Mouse (Mus musculus): ENCODE results near the gene Wdr20. TPM values are rescaled to one million over a fixed set of nuclear protein-coding genes. Genes with fewer than 3 reads are reported as not detected.

Wdr20 gene
- polyA plus RNA-seq, 2 experiments, result 20.4 to 27.9 TPM

- DNase-seq (ENCODE audit: low spot score), result no peak
- Histone ChIP-seq H3K27ac (replicated peaks; ENCODE audit: low read depth, low read length) (no peak overlapping the region), H3K4me2 (replicated peaks; ENCODE audit: low read depth, low read length, severe bottlenecking) (no peak overlapping the region), H3K4me3 (replicated peaks; ENCODE audit: low read length) (no peak overlapping the region), H3K9ac (ENCODE audit: low read depth, low read length, severe bottlenecking) (no peak overlapping the region), H3K27me3 (ENCODE audit: control insufficient read depth, insufficient read depth, low read length) (no peaks in the 10 kb centered on the region), H3K9me3 (ENCODE audit: control insufficient read depth, low read length) (no peaks in the 10 kb centered on the region), H3K4me1 (ENCODE audit: control insufficient read depth, insufficient read depth, low read length) (no peaks in the 10 kb centered on the region), H3K36me3 (ENCODE audit: control insufficient read depth, insufficient read depth, low read length) (peaks cover 18% of the 10 kb centered on the region; the same call in 1 of the 2 replicates)
- no peak for TF ChIP-seq POLR2A (IDR thresholded peaks at IDR 0.05; ENCODE audit: borderline replicate concordance, extremely low read depth, insufficient read depth, insufficient read length)
- no peak for ATAC-seq (ENCODE audit: low FRiP score, low read depth)
- 84% methylated on average over 10 of the region's 10 CpGs for WGBS
These were observed 64.2 kb downstream of the Wdr20 start for GRCm38 (mm10) chr12:110801876-110802464.

GRCm38 (mm10) chr12:110802674-110803297, 65.0 kb downstream of the Wdr20 start:
- Histone ChIP-seq H3K27me3 (ENCODE audit: control insufficient read depth, insufficient read depth, low read length) (no peaks in the 10 kb centered on the region), H3K9me3 (ENCODE audit: control insufficient read depth, low read length) (no peaks in the 10 kb centered on the region), H3K4me3 (replicated peaks; ENCODE audit: low read length) (no peak overlapping the region), H3K4me1 (ENCODE audit: control insufficient read depth, insufficient read depth, low read length) (no peaks in the 10 kb centered on the region), H3K4me2 (replicated peaks; ENCODE audit: low read depth, low read length, severe bottlenecking) (no peak overlapping the region), H3K27ac (replicated peaks; ENCODE audit: low read depth, low read length) (no peak overlapping the region), H3K36me3 (ENCODE audit: control insufficient read depth, insufficient read depth, low read length) (peaks cover 15% of the 10 kb centered on the region; the same call in 1 of the 2 replicates), H3K9ac (ENCODE audit: low read depth, low read length, severe bottlenecking) (no peak overlapping the region)
- ATAC-seq (ENCODE audit: low FRiP score, low read depth) (peak; percentile 58; the same call in 1 of the 2 replicates), DNase-seq (ENCODE audit: low spot score) (no peak)
- no peak for TF ChIP-seq POLR2A (IDR thresholded peaks at IDR 0.05; ENCODE audit: borderline replicate concordance, extremely low read depth, insufficient read depth, insufficient read length)
- WGBS, result 80% methylated on average over 5 of the region's 5 CpGs

GRCm38 (mm10) chr12:110804261-110804660, 66.5 kb downstream of the Wdr20 start:
- Histone ChIP-seq H3K9ac (ENCODE audit: low read depth, low read length, severe bottlenecking) (no peak overlapping the region), H3K27me3 (ENCODE audit: control insufficient read depth, insufficient read depth, low read length) (no peaks in the 10 kb centered on the region), H3K36me3 (ENCODE audit: control insufficient read depth, insufficient read depth, low read length) (peaks cover 16% of the 10 kb centered on the region), H3K9me3 (ENCODE audit: control insufficient read depth, low read length) (no peaks in the 10 kb centered on the region), H3K4me1 (ENCODE audit: control insufficient read depth, insufficient read depth, low read length) (no peaks in the 10 kb centered on the region), H3K4me3 (replicated peaks; ENCODE audit: low read length) (no peak overlapping the region), H3K27ac (replicated peaks; ENCODE audit: low read depth, low read length) (no peak overlapping the region), H3K4me2 (replicated peaks; ENCODE audit: low read depth, low read length, severe bottlenecking) (no peak overlapping the region)
- peak; percentile 77 for ATAC-seq (ENCODE audit: low FRiP score, low read depth)
- no peak for TF ChIP-seq POLR2A (IDR thresholded peaks at IDR 0.05; ENCODE audit: borderline replicate concordance, extremely low read depth, insufficient read depth, insufficient read length)
- WGBS, result 26% methylated on average over 10 of the region's 10 CpGs
- no peak for DNase-seq (ENCODE audit: low spot score)

- 75% methylated on average over 3 of the region's 3 CpGs for WGBS
- H3K4me2 ChIP-seq (replicated peaks; ENCODE audit: low read depth, low read length, severe bottlenecking), result no peak overlapping the region
- DNase-seq (ENCODE audit: low spot score) (no peak), ATAC-seq (ENCODE audit: low FRiP score, low read depth) (no peak)
- no peak overlapping the region for H3K4me3 ChIP-seq (replicated peaks; ENCODE audit: low read length)
- peaks cover 16% of the 10 kb centered on the region for H3K36me3 ChIP-seq (ENCODE audit: control insufficient read depth, insufficient read depth, low read length)
- TF ChIP-seq POLR2A (IDR thresholded peaks at IDR 0.05; ENCODE audit: borderline replicate concordance, extremely low read depth, insufficient read depth, insufficient read length), result no peak
- no peaks in the 10 kb centered on the region for H3K9me3 ChIP-seq (ENCODE audit: control insufficient read depth, low read length)
- H3K27ac ChIP-seq (replicated peaks; ENCODE audit: low read depth, low read length), result no peak overlapping the region
- H3K9ac ChIP-seq (ENCODE audit: low read depth, low read length, severe bottlenecking), result no peak overlapping the region
- H3K27me3 ChIP-seq (ENCODE audit: control insufficient read depth, insufficient read depth, low read length), result no peaks in the 10 kb centered on the region
- no peaks in the 10 kb centered on the region for H3K4me1 ChIP-seq (ENCODE audit: control insufficient read depth, insufficient read depth, low read length)
These were observed 68.7 kb downstream of the Wdr20 start for GRCm38 (mm10) chr12:110806301-110806970.

GRCm38 (mm10) chr12:110808430-110808829, 70.7 kb downstream of the Wdr20 start:
- H3K4me1 ChIP-seq (ENCODE audit: control insufficient read depth, insufficient read depth, low read length), result no peaks in the 10 kb centered on the region
- 80% methylated on average over 10 of the region's 10 CpGs for WGBS
- no peaks in the 10 kb centered on the region for H3K9me3 ChIP-seq (ENCODE audit: control insufficient read depth, low read length)
- no peak overlapping the region for H3K4me3 ChIP-seq (replicated peaks; ENCODE audit: low read length)
- ATAC-seq (ENCODE audit: low FRiP score, low read depth), result no peak
- no peak for DNase-seq (ENCODE audit: low spot score)
- no peak overlapping the region for H3K9ac ChIP-seq (ENCODE audit: low read depth, low read length, severe bottlenecking)
- H3K27me3 ChIP-seq (ENCODE audit: control insufficient read depth, insufficient read depth, low read length), result no peaks in the 10 kb centered on the region
- no peak overlapping the region for H3K4me2 ChIP-seq (replicated peaks; ENCODE audit: low read depth, low read length, severe bottlenecking)
- no peak overlapping the region for H3K27ac ChIP-seq (replicated peaks; ENCODE audit: low read depth, low read length)
- peaks cover 21% of the 10 kb centered on the region for H3K36me3 ChIP-seq (ENCODE audit: control insufficient read depth, insufficient read depth, low read length)
- no peak for TF ChIP-seq POLR2A (IDR thresholded peaks at IDR 0.05; ENCODE audit: borderline replicate concordance, extremely low read depth, insufficient read depth, insufficient read length)

Measured in limb, embryonic 14.5 days (tissue).